11 mouse cellular contexts compared by ENCODE assay signal in genomic region chr11:31663501-31663900, GRCm38 (mm10). TPM values are rescaled to one million over a fixed set of nuclear protein-coding genes. Genes with fewer than 3 reads are reported as not detected.
DNase-seq lines count a peak whose midpoint lies in the region; TF ChIP-seq lines count a peak whose summit lies in the region.
"Had no signal": no experiment of that assay in that cellular context is flagged by ENCODE, and none has a peak within 500 bp of the region (broad histone marks: within the 10 kb centered on the region; RNA-seq: fewer than 3 reads in every experiment).

No protein-coding gene starts in this region.

- H3K4me1 ChIP-seq in heart, embryonic 10.5 days, result peaks cover 4% of the 10 kb centered on the region; the same call in 1 of the 2 replicates
- no peaks in the 10 kb centered on the region for H3K4me1 ChIP-seq in embryonic fibroblast, embryonic 13.5 days (ENCODE audit: control insufficient read depth, insufficient read depth, low read length)
- H3K4me1 ChIP-seq: liver, embryonic 15.5 days; neural tube, embryonic 12.5 days had no signal

- no peak for TF ChIP-seq POLR2A in embryonic fibroblast, embryonic 13.5 days (IDR thresholded peaks at IDR 0.05; ENCODE audit: low read depth, low read length)

- peak; percentile 97 for DNase-seq in heart, adult 11 months
- no peak for DNase-seq in heart, embryonic 10.5 days (ENCODE audit: low spot score)
- DNase-seq in heart, adult 8-10 months (ENCODE audit: low spot score), result peak; percentile 69
- peak; percentile 21 to 54 for DNase-seq in heart, postnatal 36 days
- DNase-seq in spleen, adult 18-20 months, result no peak
- no peak for DNase-seq in testis, postnatal 14 days (ENCODE audit: low spot score)
- DNase-seq: thymus, postnatal 25 days had no signal

- no peaks in the 10 kb centered on the region for H3K9me3 ChIP-seq in heart, embryonic 10.5 days
- H3K9me3 ChIP-seq: liver, embryonic 15.5 days; neural tube, embryonic 12.5 days had no signal

- no peaks in the 10 kb centered on the region for H3K27me3 ChIP-seq in heart, embryonic 10.5 days (ENCODE audit: insufficient read depth, poor library complexity, severe bottlenecking)
- H3K27me3 ChIP-seq: liver, embryonic 15.5 days; neural tube, embryonic 12.5 days had no signal

- peaks cover 69% of the 10 kb centered on the region for H3K36me3 ChIP-seq in heart, embryonic 10.5 days

- no peak overlapping the region for H3K27ac ChIP-seq in heart, embryonic 10.5 days
- H3K27ac ChIP-seq in embryonic fibroblast, embryonic 13.5 days (ENCODE audit: insufficient read depth, low read length), result peak overlapping the region; percentile 27; the same call in 1 of the 2 replicates
- H3K27ac ChIP-seq: liver, embryonic 15.5 days; macrophage; neural tube, embryonic 12.5 days had no signal

- WGBS in heart, embryonic 10.5 days, result 91% methylated on average over 4 of the region's 4 CpGs

- TF ChIP-seq CTCF in embryonic fibroblast, embryonic 13.5 days (IDR thresholded peaks at IDR 0.05; ENCODE audit: borderline replicate concordance, insufficient read depth, low read length), result no peak

- no peak overlapping the region for H3K4me3 ChIP-seq in heart, embryonic 10.5 days
- no peak overlapping the region for H3K4me3 ChIP-seq in embryonic fibroblast, embryonic 13.5 days (ENCODE audit: insufficient read depth, low read length)
- H3K4me3 ChIP-seq: liver, embryonic 15.5 days; neural tube, embryonic 12.5 days had no signal

- intact Hi-C loops in heart, postnatal 36 days (cut with DNase I), result no loop called here

RNA-seq across cellular contexts. Expression of gene Bod1, which starts 8.2 kb away (rescaled TPM):
- polyA plus RNA-seq in heart, embryonic 10.5 days (2016; fragmentation: Nextera tagmentation; extraction: Ambion mirVana), result 65.5 and 81.7 TPM in 2 replicates
- polyA plus RNA-seq in embryonic fibroblast, embryonic 13.5 days (2011; ENCODE audit: insufficient read length, low read depth, missing spikeins), result 46.0 and 51.2 TPM in 2 replicates
- 100 to 1,000 TPM; 135 to 160 (median 146) TPM for total RNA-seq in heart, adult 8-10 months (2022)
- 100 to 1,000 TPM; 122 to 131 TPM for total RNA-seq in heart, postnatal 36 days (2021)

Comparison
In these comparisons a context has a peak if more than half of its experiments do, and no peak if none do; other contexts are left out.
1. DNase-seq: peak in heart, adult 11 months (single experiment), heart, adult 8-10 months (single experiment) and heart, postnatal 36 days (2 of 2); none in heart, embryonic 10.5 days (single experiment), spleen, adult 18-20 months (0 of 2) and testis, postnatal 14 days (single experiment).